Mouse (Mus musculus) stomach, postnatal 0 days (tissue): ENCODE data around the gene Dmd.

ENCODE experiments used
- CTCF ChIP-seq: IDR thresholded peaks from 2 replicates; pipeline ENCODE4 v1.5.1; 2016; ENCODE audit warnings: antibody characterized with exemption, low read depth, mild to moderate bottlenecking, moderate library complexity
- EP300 ChIP-seq: optimal IDR thresholded peaks from 2 replicates; pipeline ENCODE3; 2016; ENCODE audit warnings: antibody characterized with exemption

GRCm38 (mm10) chrX:85076845-85077244, 2128.2 kb downstream of the Dmd start:
- TF ChIP-seq CTCF (no peak), EP300 (no peak)
